Mouse (Mus musculus): ENCODE measurements around the gene Tub.

Tub gene

GRCm38 (mm10) chr7:109029961-109030465 lies 79.9 kb downstream of the Tub start:
- no peak for DNase-seq (ENCODE audit: low spot score in 2 of 2)

GRCm38 (mm10) chr7:109031331-109031730 lies 81.2 kb downstream of the Tub start:
- no peak for DNase-seq (ENCODE audit: low spot score in 2 of 2)

GRCm38 (mm10) chr7:109032054-109032453 lies 81.9 kb downstream of the Tub start:
- no peak for DNase-seq (ENCODE audit: low spot score in 2 of 2)

DNA sequence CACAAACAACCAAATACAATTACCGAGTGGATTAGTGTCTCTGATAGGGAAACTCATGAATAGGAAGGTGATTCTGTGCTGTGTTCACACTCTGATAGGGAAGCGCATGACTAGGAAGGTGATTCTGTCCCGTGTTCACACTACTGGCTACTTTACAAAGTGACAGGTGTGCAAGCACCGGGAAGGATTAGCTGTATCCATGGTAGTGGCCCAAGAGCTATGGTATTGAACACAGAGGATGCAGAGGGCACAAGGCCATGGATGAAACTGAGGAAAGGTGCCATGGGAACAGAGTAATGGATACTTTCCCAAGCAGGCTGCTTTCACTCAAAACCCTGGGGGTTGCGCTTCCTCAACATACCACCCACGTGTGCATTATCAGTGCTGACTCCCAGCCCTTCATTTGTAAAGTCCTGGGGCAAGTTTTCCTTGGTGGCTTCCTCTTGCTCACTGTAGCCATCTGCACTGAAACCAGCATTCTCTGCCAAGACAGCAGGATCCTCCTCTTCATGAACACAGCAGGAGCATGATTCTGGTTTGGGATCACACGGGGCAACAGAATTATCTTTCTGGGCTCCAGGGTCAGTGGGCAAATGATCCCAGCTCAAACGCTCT lies 88.1 kb downstream of the Tub start:
- DNase-seq (ENCODE audit: low spot score in 2 of 2) = no peak

DNA sequence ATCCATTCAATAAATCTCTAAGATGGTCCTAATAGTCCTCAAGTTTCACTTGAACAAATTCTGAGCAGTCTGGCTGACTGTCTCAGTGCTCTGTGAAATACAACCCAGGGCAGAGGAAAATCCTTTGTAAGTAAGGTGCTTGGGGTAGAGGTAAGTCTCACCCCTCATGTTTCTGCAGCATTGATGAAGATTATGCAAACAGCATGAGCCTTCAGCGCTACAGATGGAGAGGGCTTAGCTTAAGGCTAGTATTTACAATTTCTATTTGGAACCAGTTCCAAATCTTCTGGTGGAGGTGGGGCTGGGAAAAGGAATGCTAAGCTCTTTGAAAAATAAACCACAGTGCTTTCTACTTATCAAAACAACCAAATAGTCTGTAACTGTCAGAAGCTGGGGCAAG lies 88.8 kb downstream of the Tub start:
- no peak for DNase-seq (ENCODE audit: low spot score in 2 of 2)

GRCm38 (mm10) chr7:109039445-109039844 lies 89.3 kb downstream of the Tub start:
- no peak for DNase-seq (ENCODE audit: low spot score in 2 of 2)

- no peak for DNase-seq (ENCODE audit: low spot score in 2 of 2)
Measured at GRCm38 (mm10) chr7:109045876-109046275, 95.7 kb downstream of the Tub start.

- DNase-seq (ENCODE audit: low spot score in 2 of 2) = no peak
Measured at GRCm38 (mm10) chr7:109050831-109051230, 100.7 kb downstream of the Tub start.

DNA sequence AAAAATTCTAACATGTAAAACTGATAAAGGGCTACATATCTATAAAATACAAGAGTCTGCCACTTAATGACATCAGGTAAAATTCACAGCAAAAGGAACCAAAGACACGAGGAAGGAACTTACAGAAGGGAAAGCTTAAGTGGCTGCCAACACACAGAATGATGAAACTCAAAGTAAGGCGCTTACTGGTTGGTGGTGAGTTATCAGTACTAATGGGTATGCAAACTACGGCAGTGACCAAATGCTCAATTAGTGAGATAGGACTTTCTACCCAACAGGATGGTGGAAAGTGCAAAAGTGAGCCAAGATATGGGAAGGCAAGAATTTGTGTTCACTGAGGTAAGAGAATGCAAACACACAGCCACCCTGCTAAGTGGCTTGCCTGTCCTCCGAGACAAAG lies 109.4 kb downstream of the Tub start:
- DNase-seq (ENCODE audit: low spot score in 2 of 2) = no peak

GRCm38 (mm10) chr7:109069641-109070040 lies 119.5 kb downstream of the Tub start:
- no peak for DNase-seq (ENCODE audit: low spot score in 2 of 2)

DNA sequence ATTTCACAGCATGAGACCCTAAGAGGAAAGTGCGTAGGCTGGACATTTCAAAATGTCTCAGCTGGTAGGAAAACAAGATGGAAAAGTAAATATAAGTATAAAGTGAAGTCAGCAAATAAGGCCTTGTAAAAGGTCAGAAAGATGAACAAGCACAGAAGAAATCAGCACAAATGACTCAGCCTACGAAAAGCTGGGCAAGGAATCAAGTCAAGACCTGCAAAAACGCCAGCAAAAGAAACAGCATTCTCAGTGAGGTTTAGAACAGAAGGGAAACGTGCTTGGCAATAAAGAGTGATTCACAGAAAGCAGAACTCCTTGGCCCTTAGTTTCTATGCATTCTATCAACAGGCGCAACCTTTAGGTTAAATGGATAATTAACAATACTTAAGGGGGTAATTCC lies 122.2 kb downstream of the Tub start:
- no peak for DNase-seq (ENCODE audit: low spot score in 2 of 2)

- DNase-seq (ENCODE audit: low spot score in 2 of 2) = no peak
Measured at GRCm38 (mm10) chr7:109082269-109083112, 132.4 kb downstream of the Tub start.

DNA sequence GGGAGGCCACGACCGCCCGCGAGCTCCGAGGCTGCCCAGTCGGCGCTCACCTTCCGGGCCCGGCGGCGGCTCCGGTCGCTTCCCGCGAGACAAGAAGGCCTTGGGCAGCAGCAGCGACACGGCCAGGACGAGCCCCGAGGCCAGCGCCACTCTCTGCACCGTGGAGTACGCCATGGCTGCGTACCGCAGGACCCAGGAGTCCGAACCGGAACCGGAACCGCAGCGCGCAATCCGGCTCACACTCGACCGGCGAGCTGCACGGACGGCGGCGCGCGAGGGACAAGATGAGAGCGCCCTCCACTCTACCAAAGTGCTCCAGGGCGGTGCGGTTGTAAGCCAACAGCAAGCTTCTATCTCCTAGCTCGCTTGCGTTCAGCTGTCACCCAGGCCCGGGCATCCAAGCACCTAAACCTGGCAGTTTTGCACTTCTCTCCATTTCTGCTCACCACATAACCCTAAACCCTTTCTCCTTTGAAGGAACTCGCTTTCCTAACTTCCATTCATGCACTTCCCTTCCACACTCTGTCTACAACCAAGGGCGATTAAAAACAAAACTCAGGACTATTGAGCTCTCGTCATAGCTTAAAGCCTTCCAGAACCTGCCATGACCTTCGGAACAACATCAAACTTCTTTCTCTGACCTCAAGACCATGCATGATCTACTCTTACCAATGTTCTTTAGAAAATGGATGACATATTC lies 133.1 kb downstream of the Tub start, which contains the start of gene Ric3:
Ric3 (minus strand) TSS at position 219 of the 700 bp plus-strand sequence.
- no peak for DNase-seq (ENCODE audit: low spot score in 2 of 2)

GRCm38 (mm10) chr7:109083813-109084184 lies 133.7 kb downstream of the Tub start:
- no peak for DNase-seq (ENCODE audit: low spot score in 2 of 2)
